Mouse (Mus musculus): Measurements from ENCODE around the gene Fancd2os. TPM values are rescaled to one million over a fixed set of nuclear protein-coding genes. Genes with fewer than 3 reads are reported as not detected.

Gene Fancd2os
- polyA plus RNA-seq, 1 experiment from 2014 or later: 0.11 TPM

DNA sequence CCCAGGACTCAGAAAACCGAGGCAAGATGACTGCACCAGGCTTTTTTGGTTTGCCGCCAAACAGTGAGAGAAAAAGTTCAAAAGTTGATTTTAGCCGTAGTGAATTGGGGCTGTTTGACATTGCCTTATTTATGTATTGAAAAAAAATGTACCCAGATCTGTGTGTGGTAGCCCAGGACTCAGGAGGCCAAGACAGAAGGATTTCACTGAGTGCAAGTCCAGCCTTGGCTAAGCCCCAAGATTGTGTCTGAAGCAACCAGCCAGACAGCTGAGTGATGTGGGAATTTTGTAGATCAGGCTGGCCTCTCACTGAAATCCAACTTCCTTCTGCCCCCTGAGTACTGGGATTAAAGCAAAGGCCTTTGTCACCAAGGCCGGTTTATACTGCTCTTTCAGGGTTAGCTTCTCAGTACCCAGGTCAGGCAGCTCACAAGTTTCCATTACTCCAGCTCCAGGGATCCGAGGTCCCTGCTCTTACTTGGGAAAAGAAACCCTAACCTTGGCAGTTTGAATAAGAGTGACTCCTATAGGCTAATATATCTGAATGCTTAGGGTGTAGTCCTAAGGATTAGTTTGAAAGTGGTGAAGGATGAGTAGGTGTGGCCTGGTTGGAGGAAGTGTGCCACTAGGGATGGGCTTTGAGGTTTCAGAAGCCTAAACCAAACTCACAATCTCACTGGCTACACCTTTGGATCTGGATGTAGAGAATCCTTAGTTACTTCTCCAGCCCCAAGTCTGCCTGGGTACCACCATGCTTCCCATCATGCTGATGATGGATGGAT, 24.7 kb upstream of the Fancd2os start:
- Histone ChIP-seq H3K36me3 (peaks cover 26% of the 10 kb centered on the region), H3K9me3 (replicated peaks) (no peaks in the 10 kb centered on the region), H3K27ac (no peak overlapping the region), H3K4me2 (peak overlapping the region; percentile 96), H3K4me3 (peak overlapping the region; percentile 84), H3K9ac (peak overlapping the region; percentile 83; the same call in 1 of the 2 replicates), H3K27me3 (replicated peaks) (no peaks in the 10 kb centered on the region), H3K4me1 (peaks cover 33% of the 10 kb centered on the region)
- 63% methylated on average over 5 of the region's 5 CpGs for WGBS (ENCODE audit: insufficient replicate concordance)
- no peak for ATAC-seq

DNA sequence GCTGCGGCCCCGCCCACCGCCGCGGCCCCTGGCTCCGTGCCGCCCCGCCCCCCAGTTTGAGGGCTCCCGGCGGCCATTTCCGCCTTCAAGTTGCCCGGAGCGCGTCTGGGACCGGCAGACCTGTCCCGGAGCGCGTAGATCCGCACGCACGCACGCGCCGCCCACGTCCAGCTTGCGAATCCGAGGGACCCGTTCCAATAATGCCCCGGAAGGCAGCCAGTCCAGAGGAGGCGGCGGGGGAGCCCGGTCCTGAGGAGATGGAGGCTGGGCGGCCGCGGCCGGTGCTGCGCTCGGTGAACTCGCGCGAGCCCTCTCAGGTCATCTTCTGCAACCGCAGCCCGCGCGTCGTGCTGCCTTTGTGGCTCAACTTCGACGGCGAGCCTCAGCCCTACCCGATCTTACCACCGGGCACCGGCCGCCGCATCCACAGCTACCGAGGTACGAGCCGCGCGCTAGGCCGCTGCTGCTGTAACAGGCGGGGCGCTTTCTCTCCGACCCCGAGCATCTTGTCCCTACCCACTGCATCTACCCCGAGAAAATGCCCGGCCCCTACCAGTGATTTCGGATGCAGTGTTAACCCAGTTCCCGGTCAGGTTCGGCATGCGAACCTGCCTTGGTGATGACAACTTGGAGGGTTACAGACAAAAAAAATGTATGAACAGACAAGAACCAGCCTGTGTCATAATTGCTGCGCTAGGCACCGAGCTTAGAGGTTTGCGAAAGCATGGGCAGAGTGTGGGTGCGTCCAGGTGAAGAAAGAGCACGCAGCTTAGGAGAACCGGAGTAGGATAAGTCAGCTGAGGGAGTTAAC, 23.6 kb upstream of the Fancd2os start, which contains the start of gene Vhl:
TSS of gene Vhl (plus strand) at position 19 of the 811 bp plus-strand sequence.
- Histone ChIP-seq H3K4me2 (peak within 1 kb of the TSS; percentile 96), H3K4me1 (peaks cover 33% of the 10 kb centered on the region), H3K9me3 (replicated peaks) (no peaks in the 10 kb centered on the region), H3K9ac (peak within 1 kb of the TSS; percentile 83), H3K27ac (peak within 1 kb of the TSS; percentile 88), H3K36me3 (peaks cover 16% of the 10 kb centered on the region), H3K4me3 (peak within 1 kb of the TSS; percentile 84), H3K27me3 (replicated peaks) (no peaks in the 10 kb centered on the region)
- ATAC-seq: peak; percentile 87
- WGBS (ENCODE audit: insufficient replicate concordance): 2% methylated on average over 67 of the region's 76 CpGs

DNA sequence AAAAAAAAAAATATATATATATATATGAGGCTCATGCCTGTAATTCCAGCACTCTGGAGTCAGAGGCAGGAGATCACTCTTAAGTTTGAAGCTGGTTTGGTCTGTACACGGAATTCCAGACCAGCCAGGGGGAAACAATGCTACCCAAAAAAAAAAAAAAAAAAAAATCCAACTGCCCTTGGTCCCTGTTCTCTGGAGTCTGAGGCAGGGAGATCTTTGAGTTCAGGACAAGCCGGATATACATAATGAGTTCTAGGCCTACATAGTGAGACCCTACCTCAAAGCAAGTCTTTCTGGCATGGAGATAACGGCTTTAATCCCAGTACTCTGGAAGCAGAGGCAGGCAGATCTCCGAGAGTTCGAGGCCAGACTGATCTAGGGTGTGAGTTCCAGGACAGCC, 22.9 kb upstream of the Fancd2os start:
- H3K27ac ChIP-seq: peak overlapping the region; percentile 88; the same call in 1 of the 2 replicates
- ATAC-seq: no peak; the same call in 1 of the 2 replicates
- peak overlapping the region; percentile 83 for H3K9ac ChIP-seq
- no peaks in the 10 kb centered on the region for H3K9me3 ChIP-seq (replicated peaks)
- peak overlapping the region; percentile 84 for H3K4me3 ChIP-seq
- WGBS (ENCODE audit: insufficient replicate concordance): 43% methylated on average over 5 of the region's 5 CpGs
- H3K36me3 ChIP-seq: peaks cover 16% of the 10 kb centered on the region
- H3K4me1 ChIP-seq: peaks cover 33% of the 10 kb centered on the region
- H3K4me2 ChIP-seq: peak overlapping the region; percentile 96
- no peaks in the 10 kb centered on the region for H3K27me3 ChIP-seq (replicated peaks)

DNA sequence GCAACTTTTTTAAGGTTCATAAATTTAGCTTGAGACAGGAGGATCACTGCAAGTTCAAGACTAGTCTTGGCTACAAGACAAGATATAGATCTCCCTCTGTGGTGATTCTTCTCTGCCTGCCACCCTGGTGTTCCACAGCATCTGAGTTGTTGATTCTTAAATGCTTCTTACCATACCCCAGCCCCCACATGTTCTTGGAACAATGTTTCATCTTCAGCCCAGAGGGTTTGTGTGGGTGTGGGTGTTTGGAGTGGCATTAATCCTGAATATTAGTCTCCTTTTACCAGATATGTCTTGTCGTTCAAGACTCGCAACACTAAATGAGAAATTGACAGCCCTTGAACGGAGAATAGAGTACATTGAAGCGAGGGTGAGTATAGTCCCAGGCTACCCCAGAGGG, 15.0 kb upstream of the Fancd2os start:
- no peak overlapping the region for H3K4me2 ChIP-seq
- H3K9ac ChIP-seq: no peak overlapping the region
- peaks cover 76% of the 10 kb centered on the region for H3K36me3 ChIP-seq
- 89% methylated on average over 4 of the region's 4 CpGs for WGBS (ENCODE audit: insufficient replicate concordance)
- 0 out of 2 replicates have a peak, but pooled peaks cover 1% of the 10 kb centered on the region for H3K4me1 ChIP-seq
- H3K27ac ChIP-seq: no peak overlapping the region
- no peak for ATAC-seq
- H3K4me3 ChIP-seq: no peak overlapping the region
- H3K9me3 ChIP-seq (replicated peaks): no peaks in the 10 kb centered on the region
- no peaks in the 10 kb centered on the region for H3K27me3 ChIP-seq (replicated peaks)

DNA sequence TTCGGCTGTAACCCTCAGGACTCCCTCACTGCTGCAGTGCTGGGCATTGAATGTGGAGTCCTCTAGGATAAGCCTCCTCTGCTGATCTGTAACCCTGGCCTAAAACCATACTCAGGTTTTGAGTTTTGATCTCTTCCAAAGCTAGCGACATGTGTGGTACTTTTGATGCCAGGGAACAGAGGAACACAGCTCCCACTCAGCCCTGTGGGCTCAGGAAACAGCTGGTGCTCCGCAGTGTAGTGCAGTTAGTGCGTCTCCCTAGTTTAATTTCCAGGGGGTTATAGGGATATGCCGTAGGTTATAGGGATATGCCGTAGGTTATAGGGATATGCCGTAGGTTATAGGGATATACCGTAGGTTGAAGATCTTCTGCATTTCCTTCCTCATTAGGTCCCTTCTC, 14.5 kb upstream of the Fancd2os start:
- 90% methylated on average over 8 of the region's 8 CpGs for WGBS (ENCODE audit: insufficient replicate concordance)
- no peaks in the 10 kb centered on the region for H3K27me3 ChIP-seq (replicated peaks)
- H3K9ac ChIP-seq: no peak overlapping the region
- no peaks in the 10 kb centered on the region for H3K9me3 ChIP-seq (replicated peaks)
- H3K4me1 ChIP-seq: 0 out of 2 replicates have a peak, but pooled peaks cover 3% of the 10 kb centered on the region
- ATAC-seq: no peak
- H3K27ac ChIP-seq: no peak overlapping the region
- no peak overlapping the region for H3K4me3 ChIP-seq
- peaks cover 81% of the 10 kb centered on the region for H3K36me3 ChIP-seq
- H3K4me2 ChIP-seq: no peak overlapping the region

DNA sequence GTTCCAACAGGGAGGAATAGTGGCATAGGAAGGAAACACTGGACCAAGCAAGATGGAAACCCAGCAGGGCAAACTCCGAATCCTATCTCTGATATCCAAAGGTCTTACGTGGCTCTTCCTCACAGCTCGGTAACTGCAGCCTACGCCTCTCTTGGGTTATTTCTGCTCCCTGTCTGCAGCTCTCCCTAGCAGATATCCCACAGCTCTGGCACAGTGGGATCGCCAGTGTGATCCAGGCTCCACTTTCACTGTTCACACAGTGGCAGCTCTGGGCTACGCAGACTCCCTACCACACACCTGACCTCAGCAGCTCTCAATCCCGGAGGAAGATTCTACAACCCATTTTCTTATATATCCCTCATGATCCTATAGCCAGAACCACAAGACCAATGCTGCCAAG, 13.6 kb upstream of the Fancd2os start:
- Histone ChIP-seq H3K4me2 (no peak overlapping the region), H3K9ac (no peak overlapping the region), H3K9me3 (replicated peaks) (no peaks in the 10 kb centered on the region), H3K4me3 (no peak overlapping the region), H3K27ac (no peak overlapping the region), H3K27me3 (replicated peaks) (no peaks in the 10 kb centered on the region), H3K36me3 (peaks cover 88% of the 10 kb centered on the region), H3K4me1 (0 out of 2 replicates have a peak, but pooled peaks cover 3% of the 10 kb centered on the region)
- ATAC-seq: no peak
- WGBS (ENCODE audit: insufficient replicate concordance): 93% methylated on average over 7 of the region's 7 CpGs

DNA sequence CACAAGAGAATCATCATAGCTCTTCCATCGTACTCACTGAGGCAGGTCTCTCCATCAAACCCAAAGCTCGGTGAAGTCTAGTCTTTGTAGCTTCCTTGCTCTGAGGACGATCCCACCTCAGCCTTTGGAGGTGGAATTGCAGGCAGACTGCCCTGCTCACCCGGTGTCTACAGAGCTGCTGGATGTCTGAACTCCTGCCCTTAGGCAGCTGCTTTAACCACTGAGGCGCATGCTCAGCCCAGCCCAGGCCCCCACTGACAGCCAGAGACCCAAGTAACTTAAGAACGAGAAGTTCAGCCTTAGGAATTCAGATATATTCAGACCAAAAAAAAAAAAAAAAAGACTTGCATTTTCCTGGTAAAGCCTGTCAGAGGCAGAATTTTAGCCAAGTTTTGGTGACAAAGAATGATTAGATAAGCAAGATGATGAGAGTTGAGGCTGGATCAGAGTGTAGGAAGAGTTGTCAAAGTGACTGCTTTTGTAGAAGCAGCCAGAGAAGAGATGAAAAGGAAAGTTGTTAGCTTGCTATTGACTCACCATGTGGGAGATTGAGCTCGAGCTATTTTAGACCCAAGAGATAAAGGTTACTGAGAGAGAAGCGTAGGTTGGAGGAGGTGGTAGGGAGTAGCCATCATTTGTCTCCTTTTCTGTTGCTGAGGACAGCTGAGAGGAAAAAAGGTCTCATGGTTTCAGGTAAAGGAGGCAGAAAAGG, 11.9 kb upstream of the Fancd2os start:
- ATAC-seq: no peak
- H3K4me2 ChIP-seq: no peak overlapping the region
- no peak overlapping the region for H3K4me3 ChIP-seq
- H3K4me1 ChIP-seq: peaks cover 9% of the 10 kb centered on the region; the same call in 1 of the 2 replicates
- 81% methylated on average over 8 of the region's 8 CpGs for WGBS (ENCODE audit: insufficient replicate concordance)
- H3K9ac ChIP-seq: no peak overlapping the region
- no peaks in the 10 kb centered on the region for H3K27me3 ChIP-seq (replicated peaks)
- H3K9me3 ChIP-seq (replicated peaks): no peaks in the 10 kb centered on the region
- H3K27ac ChIP-seq: no peak overlapping the region
- peaks cover 88% of the 10 kb centered on the region for H3K36me3 ChIP-seq

DNA sequence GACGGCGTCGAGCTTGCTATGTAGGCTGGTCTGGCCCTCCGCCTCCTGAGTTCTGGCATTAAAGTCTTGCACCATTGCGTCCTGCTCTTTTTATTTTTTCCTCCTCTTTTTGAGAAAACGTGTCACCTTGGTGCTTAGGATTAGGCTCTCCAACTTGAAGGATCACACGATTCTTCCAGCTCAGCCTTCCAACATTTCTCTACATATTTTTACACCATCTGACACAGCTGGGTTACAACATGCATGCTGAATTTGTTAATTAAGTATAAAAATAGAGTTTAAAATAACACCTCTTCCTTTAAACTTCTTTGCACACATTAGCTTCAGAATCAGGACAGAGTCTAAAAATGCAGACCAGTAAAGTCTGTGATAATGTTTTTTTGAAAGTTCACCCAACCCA, 8.8 kb upstream of the Fancd2os start:
- 89% methylated on average over 7 of the region's 7 CpGs for WGBS (ENCODE audit: insufficient replicate concordance)
- peaks cover 69% of the 10 kb centered on the region for H3K36me3 ChIP-seq
- ATAC-seq: no peak

DNA sequence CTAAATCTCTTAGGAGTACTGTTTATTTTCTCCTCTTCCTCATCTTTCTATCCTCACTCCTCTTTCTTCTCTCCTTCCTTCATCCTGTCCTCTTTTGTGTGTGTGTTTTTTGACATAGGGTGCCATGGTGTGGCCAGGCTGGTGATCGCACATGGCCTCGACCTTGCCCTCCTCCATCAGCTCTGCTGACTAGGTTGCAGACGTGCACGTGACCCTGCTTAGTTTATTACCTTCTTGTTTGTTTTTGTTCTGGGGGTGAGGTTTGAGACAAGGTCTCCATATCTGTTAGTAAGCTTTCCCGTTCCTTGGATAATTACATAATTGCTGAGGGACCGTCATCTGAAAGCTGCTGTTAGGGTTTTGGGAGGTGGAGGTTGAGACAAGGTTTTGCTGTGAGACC, 8.4 kb upstream of the Fancd2os start:
- Histone ChIP-seq H3K9me3 (replicated peaks) (no peaks in the 10 kb centered on the region), H3K27me3 (replicated peaks) (no peaks in the 10 kb centered on the region), H3K9ac (no peak overlapping the region), H3K4me1 (peaks cover 35% of the 10 kb centered on the region), H3K4me3 (no peak overlapping the region), H3K27ac (no peak overlapping the region), H3K36me3 (peaks cover 65% of the 10 kb centered on the region), H3K4me2 (no peak overlapping the region)
- 79% methylated on average over 6 of the region's 6 CpGs for WGBS (ENCODE audit: insufficient replicate concordance)
- no peak for ATAC-seq

More for the DNA sequence above, 8.8 kb upstream of the Fancd2os start:
- Histone ChIP-seq H3K27ac (no peak overlapping the region), H3K9ac (no peak overlapping the region), H3K27me3 (replicated peaks) (no peaks in the 10 kb centered on the region), H3K9me3 (replicated peaks) (no peaks in the 10 kb centered on the region), H3K4me2 (no peak overlapping the region), H3K4me1 (peaks cover 31% of the 10 kb centered on the region), H3K4me3 (no peak overlapping the region)

DNA sequence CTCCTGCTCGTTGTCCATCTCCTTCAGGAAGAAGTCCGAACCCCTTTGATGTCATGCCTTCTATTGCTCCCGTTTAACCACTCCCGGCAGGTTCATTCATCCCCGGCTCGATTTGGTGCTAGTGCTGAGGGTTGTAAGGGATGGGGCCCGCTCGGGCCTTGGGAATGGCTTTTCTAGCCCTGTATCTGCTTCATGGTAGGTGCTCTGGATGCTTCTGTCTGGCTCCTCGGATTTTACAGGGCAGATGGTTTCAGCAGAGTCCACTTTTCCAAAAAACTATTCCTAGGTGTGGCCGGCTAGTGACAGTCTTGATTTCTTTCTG, 4.7 kb upstream of the Fancd2os start:
- peak; percentile 25 for ATAC-seq
- peaks cover 41% of the 10 kb centered on the region for H3K4me1 ChIP-seq
- peak overlapping the region; percentile 92 for H3K4me3 ChIP-seq
- peaks cover 35% of the 10 kb centered on the region for H3K36me3 ChIP-seq
- H3K9ac ChIP-seq: peak overlapping the region; percentile 87
- WGBS (ENCODE audit: insufficient replicate concordance): 3% methylated on average over 10 of the region's 10 CpGs
- H3K27ac ChIP-seq: peak overlapping the region; percentile 77
- no peaks in the 10 kb centered on the region for H3K9me3 ChIP-seq (replicated peaks)
- peak overlapping the region; percentile 85 for H3K4me2 ChIP-seq
- H3K27me3 ChIP-seq (replicated peaks): no peaks in the 10 kb centered on the region

DNA sequence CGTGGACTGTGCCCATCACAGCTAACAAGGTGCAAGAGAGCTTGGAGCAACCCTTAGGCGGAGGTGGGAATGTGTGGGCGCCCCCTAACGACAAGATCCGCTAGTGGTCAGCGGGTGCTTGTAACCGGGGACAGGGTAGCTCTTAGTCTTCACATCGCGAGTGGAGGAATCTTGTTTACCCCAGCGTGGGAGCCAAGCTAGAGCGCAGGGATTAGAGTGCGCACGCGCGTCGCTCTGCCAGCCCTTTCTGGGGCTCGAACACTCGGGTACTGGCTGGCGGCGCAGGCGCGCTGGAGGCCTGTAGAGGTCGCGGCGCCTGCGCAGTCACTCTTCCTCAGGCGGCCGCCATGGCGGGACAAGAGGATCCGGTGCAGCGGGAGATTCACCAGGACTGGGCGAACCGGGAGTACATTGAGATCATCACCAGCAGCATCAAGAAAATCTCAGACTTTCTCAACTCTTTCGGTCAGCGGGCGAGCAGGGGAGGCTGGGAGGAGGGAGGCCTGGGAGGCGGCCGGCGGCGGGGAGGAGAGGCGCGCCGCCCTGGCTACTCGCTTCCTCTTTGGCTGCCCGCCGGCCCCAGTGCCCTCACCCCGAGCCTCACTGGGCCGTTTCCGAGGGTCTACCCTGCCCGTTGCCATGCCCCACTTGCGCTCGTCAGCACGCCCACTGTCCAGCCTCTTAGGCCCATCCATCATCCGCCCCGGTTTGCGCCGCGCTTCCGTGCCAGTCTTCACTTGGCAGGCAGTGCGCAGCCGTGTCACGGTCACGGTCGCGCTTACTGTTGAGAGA, 4.1 kb upstream of the Fancd2os start, which contains the start of gene Brk1:
TSS of gene Brk1 (plus strand) at position 341 of the 792 bp plus-strand sequence.
- peak within 1 kb of the TSS; percentile 87 for H3K9ac ChIP-seq
- H3K4me3 ChIP-seq: peak within 1 kb of the TSS; percentile 92
- peak; percentile 92 for ATAC-seq
- no peaks in the 10 kb centered on the region for H3K9me3 ChIP-seq (replicated peaks)
- peak within 1 kb of the TSS; percentile 85 for H3K4me2 ChIP-seq
- 2% methylated on average over 63 of the region's 65 CpGs for WGBS (ENCODE audit: insufficient replicate concordance)
- H3K27ac ChIP-seq: peak within 1 kb of the TSS; percentile 77
- peaks cover 41% of the 10 kb centered on the region for H3K4me1 ChIP-seq
- no peaks in the 10 kb centered on the region for H3K27me3 ChIP-seq (replicated peaks)
- peaks cover 31% of the 10 kb centered on the region for H3K36me3 ChIP-seq
